Mouse (Mus musculus): Measurements from ENCODE around the gene Pom121. TPM values are rescaled to one million over a fixed set of nuclear protein-coding genes. Genes with fewer than 3 reads are reported as not detected.
A peak's percentile ranks its signal among the peaks of the same experiment; 100 is the strongest.

Pom121 gene
- polyA plus RNA-seq, 1 experiment from 2014 or later: 3.9 TPM

DNA sequence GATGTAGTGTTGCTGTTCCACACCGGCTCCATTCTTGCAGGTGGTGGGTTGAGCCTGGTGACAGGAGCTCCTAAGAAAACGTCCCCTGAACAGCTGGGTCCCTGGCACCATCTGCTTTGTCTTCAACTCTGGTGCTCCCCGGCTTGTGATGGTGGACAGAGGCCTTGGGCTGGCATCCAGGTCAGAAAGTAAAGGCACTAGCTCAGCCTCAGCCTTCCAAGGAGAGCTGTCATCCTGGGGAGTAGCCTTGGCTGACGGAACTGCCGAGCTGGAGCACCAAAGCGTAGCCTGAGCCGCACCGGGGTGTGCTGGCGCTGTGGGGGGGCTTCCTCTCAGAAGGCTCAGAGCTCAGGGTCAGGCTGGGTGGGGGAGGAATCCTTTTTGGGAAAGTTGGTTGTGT lies 15.9 kb upstream of the Pom121 start:
- Histone ChIP-seq H3K4me3 (ENCODE audit: low read depth, low read length) (no peak overlapping the region), H3K9ac (replicated peaks; ENCODE audit: low read depth) (no peak overlapping the region), H3K9me3 (ENCODE audit: low read length) (no peaks in the 10 kb centered on the region), H3K36me3 (ENCODE audit: insufficient read depth, low read length) (peaks cover 7% of the 10 kb centered on the region; the same call in 1 of the 2 replicates), H3K4me2 (replicated peaks; ENCODE audit: low read depth, low read length) (no peak overlapping the region), H3K27ac (ENCODE audit: low read length) (no peak overlapping the region), H3K27me3 (replicated peaks; ENCODE audit: insufficient read depth, low read length) (no peaks in the 10 kb centered on the region), H3K4me1 (ENCODE audit: insufficient read depth, low read depth, low read length) (no peaks in the 10 kb centered on the region)
- DNase-seq (ENCODE audit: low spot score) (no peak), ATAC-seq (no peak)
- TF ChIP-seq EP300 (IDR thresholded peaks at IDR 0.05) (no peak), CTCF (IDR thresholded peaks at IDR 0.05) (no peak)
- 85% methylated on average over 9 of the region's 9 CpGs for WGBS

DNA sequence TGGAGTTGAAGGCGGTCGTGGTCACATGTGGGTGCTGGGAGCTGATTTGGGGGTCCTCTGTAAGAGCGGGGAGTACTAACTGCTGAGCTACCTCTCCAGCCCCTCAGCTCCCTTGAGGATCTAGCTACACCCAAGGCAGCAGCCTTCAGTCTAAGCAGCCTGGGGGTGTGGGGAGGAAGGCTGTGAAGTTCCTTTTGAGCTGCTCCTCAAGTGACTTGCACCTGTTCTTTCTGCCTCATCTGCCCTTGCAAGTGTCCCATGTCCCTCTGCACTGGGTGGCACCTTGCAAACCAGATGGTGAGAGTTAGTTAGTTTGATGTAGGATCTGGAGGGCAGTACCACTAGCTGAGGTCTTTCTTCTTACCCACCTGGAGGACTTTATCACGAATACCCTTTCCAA lies 13.8 kb upstream of the Pom121 start:
- ATAC-seq (no peak), DNase-seq (ENCODE audit: low spot score) (no peak)
- TF ChIP-seq EP300 (IDR thresholded peaks at IDR 0.05): no peak
- no peak for TF ChIP-seq CTCF (IDR thresholded peaks at IDR 0.05)
- no peak overlapping the region for H3K9ac ChIP-seq (replicated peaks; ENCODE audit: low read depth)
- peaks cover 7% of the 10 kb centered on the region; the same call in 1 of the 2 replicates for H3K36me3 ChIP-seq (ENCODE audit: insufficient read depth, low read length)
- no peak overlapping the region for H3K4me3 ChIP-seq (ENCODE audit: low read depth, low read length)
- H3K9me3 ChIP-seq (ENCODE audit: low read length): no peaks in the 10 kb centered on the region
- H3K4me2 ChIP-seq (replicated peaks; ENCODE audit: low read depth, low read length): no peak overlapping the region
- no peaks in the 10 kb centered on the region for H3K4me1 ChIP-seq (ENCODE audit: insufficient read depth, low read depth, low read length)
- no peaks in the 10 kb centered on the region for H3K27me3 ChIP-seq (replicated peaks; ENCODE audit: insufficient read depth, low read length)
- WGBS: 82% methylated on average over 4 of the region's 4 CpGs
- H3K27ac ChIP-seq (ENCODE audit: low read length): no peak overlapping the region

DNA sequence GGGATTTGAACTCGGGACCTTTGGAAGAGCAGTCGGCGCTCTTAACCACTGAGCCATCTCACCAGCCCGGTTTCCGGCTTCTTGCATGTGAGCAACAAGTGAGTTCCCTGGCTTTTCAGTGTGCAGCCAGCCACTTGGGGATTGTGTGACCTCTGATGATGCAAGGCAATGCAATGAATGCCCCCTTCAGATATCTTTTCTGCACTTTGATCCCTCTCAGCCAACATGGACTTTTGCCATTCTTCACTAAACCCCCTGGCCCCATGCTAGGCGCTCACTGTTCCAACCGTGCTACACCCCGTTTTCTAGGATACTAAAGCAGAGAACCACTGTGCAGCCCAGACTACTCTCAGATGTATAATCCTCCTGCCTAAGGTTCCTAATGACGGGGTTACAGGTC lies 11.1 kb upstream of the Pom121 start:
- Histone ChIP-seq H3K9ac (replicated peaks; ENCODE audit: low read depth) (no peak overlapping the region), H3K4me3 (ENCODE audit: low read depth, low read length) (no peak overlapping the region), H3K27ac (ENCODE audit: low read length) (no peak overlapping the region), H3K27me3 (replicated peaks; ENCODE audit: insufficient read depth, low read length) (no peaks in the 10 kb centered on the region), H3K4me1 (ENCODE audit: insufficient read depth, low read depth, low read length) (no peaks in the 10 kb centered on the region), H3K4me2 (replicated peaks; ENCODE audit: low read depth, low read length) (no peak overlapping the region), H3K36me3 (ENCODE audit: insufficient read depth, low read length) (0 out of 2 replicates have a peak, but pooled peaks cover 2% of the 10 kb centered on the region), H3K9me3 (ENCODE audit: low read length) (no peaks in the 10 kb centered on the region)
- no peak for DNase-seq (ENCODE audit: low spot score)
- WGBS: 85% methylated on average over 9 of the region's 9 CpGs
- TF ChIP-seq CTCF (IDR thresholded peaks at IDR 0.05) (no peak), EP300 (IDR thresholded peaks at IDR 0.05) (no peak)
- ATAC-seq: no peak

DNA sequence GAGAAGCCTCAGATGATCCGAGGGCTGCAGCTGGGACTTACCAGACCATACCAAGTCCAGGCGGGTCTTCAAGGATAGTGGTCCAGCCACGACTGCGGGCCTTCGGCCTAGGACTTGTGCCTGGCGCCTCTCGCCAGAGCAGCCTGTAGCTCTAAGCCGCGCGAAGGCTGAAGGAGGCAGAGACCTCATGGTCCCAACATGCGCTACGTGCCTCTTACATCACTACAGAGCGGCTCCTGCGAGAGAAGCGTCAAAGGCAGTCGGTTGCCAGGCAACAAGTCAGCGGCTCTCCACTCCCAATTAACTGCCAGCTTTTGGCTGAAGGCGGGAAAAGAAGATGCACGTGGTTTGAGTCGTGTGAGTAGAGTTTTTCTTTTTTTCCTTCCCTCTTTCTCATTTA lies 10.3 kb upstream of the Pom121 start:
- H3K27me3 ChIP-seq (replicated peaks; ENCODE audit: insufficient read depth, low read length): no peaks in the 10 kb centered on the region
- no peak overlapping the region for H3K4me2 ChIP-seq (replicated peaks; ENCODE audit: low read depth, low read length)
- H3K4me1 ChIP-seq (ENCODE audit: insufficient read depth, low read depth, low read length): no peaks in the 10 kb centered on the region
- DNase-seq (ENCODE audit: low spot score): peak; percentile 41
- no peak for TF ChIP-seq EP300 (IDR thresholded peaks at IDR 0.05)
- no peak overlapping the region for H3K4me3 ChIP-seq (ENCODE audit: low read depth, low read length)
- ATAC-seq: no peak
- no peak overlapping the region for H3K9ac ChIP-seq (replicated peaks; ENCODE audit: low read depth)
- no peak overlapping the region for H3K27ac ChIP-seq (ENCODE audit: low read length)
- H3K9me3 ChIP-seq (ENCODE audit: low read length): no peaks in the 10 kb centered on the region
- H3K36me3 ChIP-seq (ENCODE audit: insufficient read depth, low read length): no peaks in the 10 kb centered on the region
- WGBS: 36% methylated on average over 20 of the region's 20 CpGs

DNA sequence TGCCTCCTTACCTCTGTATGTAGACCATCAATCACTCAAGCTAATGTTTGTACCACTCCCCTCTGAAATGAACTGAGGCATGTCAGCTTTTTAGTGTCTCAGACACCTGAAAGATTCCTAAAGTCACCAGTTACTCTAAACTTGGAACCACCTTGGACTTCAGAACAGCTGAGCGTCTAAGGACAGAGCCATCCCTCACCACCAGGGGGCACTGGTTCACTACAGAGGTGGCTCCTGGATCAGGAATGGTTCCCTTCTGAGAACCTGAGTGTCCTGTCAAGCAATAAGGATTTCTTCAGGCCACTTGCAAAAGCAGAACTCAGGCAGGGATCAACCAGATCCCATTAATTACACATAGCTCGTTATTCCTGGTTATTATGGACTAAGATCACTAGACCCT lies 5.9 kb upstream of the Pom121 start:
- H3K4me2 ChIP-seq (replicated peaks; ENCODE audit: low read depth, low read length): no peak overlapping the region
- H3K27ac ChIP-seq (ENCODE audit: low read length): no peak overlapping the region
- DNase-seq (ENCODE audit: low spot score) (peak; percentile 80), ATAC-seq (peak; percentile 78)
- H3K9ac ChIP-seq (replicated peaks; ENCODE audit: low read depth): no peak overlapping the region
- no peaks in the 10 kb centered on the region for H3K36me3 ChIP-seq (ENCODE audit: insufficient read depth, low read length)
- no peaks in the 10 kb centered on the region for H3K9me3 ChIP-seq (ENCODE audit: low read length)
- no peaks in the 10 kb centered on the region for H3K27me3 ChIP-seq (replicated peaks; ENCODE audit: insufficient read depth, low read length)
- peak; percentile 97 for TF ChIP-seq CTCF (IDR thresholded peaks at IDR 0.05)
- no peak for TF ChIP-seq EP300 (IDR thresholded peaks at IDR 0.05)
- no peak overlapping the region for H3K4me3 ChIP-seq (ENCODE audit: low read depth, low read length)
- no peaks in the 10 kb centered on the region for H3K4me1 ChIP-seq (ENCODE audit: insufficient read depth, low read depth, low read length)
- 6% methylated on average over 2 of the region's 2 CpGs for WGBS

DNA sequence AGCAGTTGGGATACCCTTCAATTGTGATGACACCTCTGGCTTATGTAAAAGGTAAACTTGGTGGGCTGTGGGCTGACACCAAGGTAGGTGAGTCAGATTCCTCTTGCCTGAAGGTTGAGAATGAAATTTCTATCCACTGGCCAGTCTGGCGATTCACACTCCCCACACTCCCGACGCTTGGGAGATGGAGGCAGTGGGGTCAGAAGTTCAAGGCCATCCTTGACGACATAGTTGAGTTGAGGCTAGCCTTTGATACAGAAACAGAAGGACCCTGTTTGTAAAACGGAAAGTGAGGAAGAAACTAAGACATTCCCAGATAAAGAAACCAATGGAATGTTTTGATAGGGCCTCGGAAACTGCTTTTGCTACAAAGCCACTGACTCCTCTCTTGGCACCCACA lies 5.0 kb upstream of the Pom121 start:
- ATAC-seq (no peak), DNase-seq (ENCODE audit: low spot score) (no peak)
- Histone ChIP-seq H3K4me1 (ENCODE audit: insufficient read depth, low read depth, low read length) (0 out of 2 replicates have a peak, but pooled peaks cover 4% of the 10 kb centered on the region), H3K27ac (ENCODE audit: low read length) (no peak overlapping the region), H3K27me3 (replicated peaks; ENCODE audit: insufficient read depth, low read length) (no peaks in the 10 kb centered on the region), H3K9me3 (ENCODE audit: low read length) (no peaks in the 10 kb centered on the region), H3K9ac (replicated peaks; ENCODE audit: low read depth) (no peak overlapping the region), H3K36me3 (ENCODE audit: insufficient read depth, low read length) (no peaks in the 10 kb centered on the region), H3K4me3 (ENCODE audit: low read depth, low read length) (no peak overlapping the region), H3K4me2 (replicated peaks; ENCODE audit: low read depth, low read length) (no peak overlapping the region)
- TF ChIP-seq CTCF (IDR thresholded peaks at IDR 0.05): no peak
- TF ChIP-seq EP300 (IDR thresholded peaks at IDR 0.05): no peak
- WGBS: 44% methylated on average over 6 of the region's 6 CpGs

DNA sequence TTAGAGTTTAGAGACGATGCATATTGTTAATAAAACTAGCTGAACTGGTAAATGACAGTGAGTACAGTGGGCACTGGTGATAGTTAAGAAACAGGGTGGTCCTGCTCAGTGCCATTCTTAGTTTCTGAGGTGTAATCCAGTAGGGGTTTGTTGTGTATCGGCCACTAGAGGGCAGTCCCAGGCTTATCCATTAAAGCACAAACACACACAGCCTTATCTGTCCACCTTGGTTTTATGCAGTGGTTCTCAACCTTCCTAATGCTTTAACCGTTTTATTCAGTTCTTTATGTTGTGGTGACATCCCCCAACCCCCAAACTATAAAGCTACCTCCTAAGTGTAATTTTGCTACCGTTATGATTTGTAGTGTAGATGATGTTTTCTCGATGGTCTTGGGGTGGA lies 1.5 kb upstream of the Pom121 start:
- peaks cover 12% of the 10 kb centered on the region; the same call in 1 of the 2 replicates for H3K4me1 ChIP-seq (ENCODE audit: insufficient read depth, low read depth, low read length)
- TF ChIP-seq EP300 (IDR thresholded peaks at IDR 0.05) (no peak), CTCF (IDR thresholded peaks at IDR 0.05) (peak; percentile 74)
- H3K27ac ChIP-seq (ENCODE audit: low read length): no peak overlapping the region
- H3K4me2 ChIP-seq (replicated peaks; ENCODE audit: low read depth, low read length): no peak overlapping the region
- no peaks in the 10 kb centered on the region for H3K9me3 ChIP-seq (ENCODE audit: low read length)
- WGBS: 42% methylated on average over 5 of the region's 5 CpGs
- H3K4me3 ChIP-seq (ENCODE audit: low read depth, low read length): no peak overlapping the region
- no peak overlapping the region for H3K9ac ChIP-seq (replicated peaks; ENCODE audit: low read depth)
- ATAC-seq (no peak), DNase-seq (ENCODE audit: low spot score) (peak; percentile 61)
- H3K36me3 ChIP-seq (ENCODE audit: insufficient read depth, low read length): peaks cover 12% of the 10 kb centered on the region; the same call in 1 of the 2 replicates
- H3K27me3 ChIP-seq (replicated peaks; ENCODE audit: insufficient read depth, low read length): no peaks in the 10 kb centered on the region
